Comparison of ENCODE assay signal across 20 mouse cellular contexts in genomic region chr9:81982461-81982860, GRCm38 (mm10).
DNase-seq lines count a peak whose midpoint lies in the region; ATAC-seq and TF ChIP-seq lines count a peak whose summit lies in the region.
"Had no signal": no experiment of that assay in that cellular context is flagged by ENCODE, and none has a peak within 500 bp of the region (broad histone marks: within the 10 kb centered on the region; RNA-seq: fewer than 3 reads in every experiment).

No protein-coding gene starts in this region.

- peak; percentile 64 for ATAC-seq in G1E (ENCODE audit: extremely low read depth, insufficient number of reproducible peaks, low FRiP score, poor library complexity, severe bottlenecking)
- ATAC-seq: activated CD4-positive, CD25-positive, alpha-beta regulatory T cell, adult 4 months; CD4-positive, CD25-positive, alpha-beta regulatory T cell, adult 4 months; Patski had no signal

- peaks cover 5% of the 10 kb centered on the region for H3K4me1 ChIP-seq in G1E (ENCODE audit: insufficient read depth, low read depth, low read length)
- H3K4me1 ChIP-seq in MEL (ENCODE audit: control insufficient read depth in 1 of 2, insufficient read depth in 2 of 2, low read length in 2 of 2): peaks cover 2 to 3% of the 10 kb centered on the region in 2 experiments; a peak in 3 of 4 replicates

- TF ChIP-seq POLR2A in MEL (IDR thresholded peaks at IDR 0.05; ENCODE audit: control insufficient read depth in 1 of 2, insufficient read depth in 1 of 2, low read depth in 1 of 2, low read length in 2 of 2, poor library complexity in 1 of 2): no peak

- no peaks in the 10 kb centered on the region for H3K79me2 ChIP-seq in MEL (ENCODE audit: control insufficient read depth, insufficient read depth, low read length, poor library complexity)

- no peak overlapping the region for H3K27ac ChIP-seq in MEL (ENCODE audit: control insufficient read depth, low read depth, low read length)

- no peak overlapping the region for H3K4me3 ChIP-seq in G1E (ENCODE audit: low read depth, low read length)
- H3K4me3 ChIP-seq in MEL (ENCODE audit: control insufficient read depth in 1 of 2, insufficient read depth in 1 of 2, low read depth in 2 of 2, low read length in 2 of 2): no peak overlapping the region

- H3K9me3 ChIP-seq in G1E (replicated peaks) (no peaks in the 10 kb centered on the region), MEL (replicated peaks; ENCODE audit: insufficient read depth, low read length) (no peaks in the 10 kb centered on the region)

- peak; percentile 45 to 65; a peak in 2 of 4 replicates for TF ChIP-seq EP300 in MEL (IDR thresholded peaks at IDR 0.05; ENCODE audit: low read depth in 1 of 2, low read length in 2 of 2)

- DNase-seq in G1E (ENCODE audit: low spot score) (no peak), MEL (ENCODE audit: low read depth, low spot score) (peak; percentile 43)
- no peak for DNase-seq in lung, postnatal 10 days
- DNase-seq in adrenal gland, postnatal 14 days: no peak
- DNase-seq: adrenal gland, adult 2 months; adrenal gland, adult 8-10 months; adrenal gland, postnatal 10 days; adrenal gland, postnatal 25 days; adrenal gland, postnatal 36 days; B cell, adult 2 months; cerebellum, adult 11 months; cerebellum, adult 11-12 months; cerebellum, adult 18-20 months; cerebellum, adult 2 months; cerebellum, adult 8-10 months; cerebellum, adult 9-10 months had no signal

- no peaks in the 10 kb centered on the region for H3K36me3 ChIP-seq in G1E (replicated peaks)
- H3K36me3 ChIP-seq in MEL (ENCODE audit: control insufficient read depth in 1 of 2, insufficient read depth in 2 of 2, low read length in 2 of 2): peaks cover 0 to 5% of the 10 kb centered on the region in 2 experiments; a peak in 1 of 4 replicates

- TF ChIP-seq RAD21 in MEL (IDR thresholded peaks at IDR 0.05; ENCODE audit: low read depth, low read length): no peak

- TF ChIP-seq CTCF in G1E (IDR thresholded peaks at IDR 0.05; ENCODE audit: low read depth, low read length) (no peak), MEL (IDR thresholded peaks at IDR 0.05 in 2 of 3, conservative IDR thresholded peaks at IDR 0.05 in 1 of 3; ENCODE audit: control insufficient read depth in 1 of 3, insufficient read depth in 1 of 3, low read depth in 2 of 3, low read length in 3 of 3, poor library complexity in 1 of 3, severe bottlenecking in 1 of 3) (no peak)

- no peak overlapping the region for H3K9ac ChIP-seq in MEL (ENCODE audit: control insufficient read depth, low read depth, low read length, poor library complexity, severe bottlenecking)

- H3K27me3 ChIP-seq in G1E (ENCODE audit: insufficient read depth, low read length) (no peaks in the 10 kb centered on the region), MEL (ENCODE audit: control insufficient read depth in 1 of 2, insufficient read depth in 2 of 2, low read length in 2 of 2) (no peaks in the 10 kb centered on the region)
- H3K27me3 ChIP-seq: CH12.LX, Patski had no signal

TF ChIP-seq in MEL, 35 proteins besides CTCF, POLR2A, EP300 and RAD21:
- 0 out of 2 replicates have a peak, but pooled peaks have one; percentile 40 for TF ChIP-seq TCF12 (IDR thresholded peaks at IDR 0.05; ENCODE audit: low read depth, low read length)
- TF ChIP-seq USF2 (IDR thresholded peaks at IDR 0.05; ENCODE audit: borderline replicate concordance in 1 of 2, insufficient read depth in 1 of 2, low read depth in 1 of 2, low read length in 2 of 2): no peak
- TF ChIP-seq RCOR1 (IDR thresholded peaks at IDR 0.05; ENCODE audit: low read depth, low read length): no peak
- peak; percentile 57; the same call in 1 of the 2 replicates for TF ChIP-seq GATA1 (IDR thresholded peaks at IDR 0.05; ENCODE audit: low read depth, low read length)
- no peak for TF ChIP-seq TBP (IDR thresholded peaks at IDR 0.05; ENCODE audit: low read depth, low read length)
